Mouse (Mus musculus): ENCODE results near the gene Caprin1.

- TF ChIP-seq POLR2A (IDR thresholded peaks at IDR 0.05; ENCODE audit: low read depth, low read length) (no peak), CTCF (IDR thresholded peaks at IDR 0.05; ENCODE audit: extremely low read depth, insufficient read depth, insufficient read length, insufficient replicate concordance) (no peak)
Measured at GRCm38 (mm10) chr2:103844016-103844415, 46.6 kb upstream of the Caprin1 start.

All from spleen, adult 2 months (tissue).